Mouse (Mus musculus) lung, adult 18-20 months (tissue): Measurements from ENCODE around the gene Btbd35f5.
"Not testable (repeated sequence)": the region's sequence is repeated elsewhere in the genome, so short reads cannot be mapped to it uniquely, and the experiment has no call there.

Source experiments
- DNase-seq, 2 experiments: peaks; one replicate each; pipeline ENCODE4 v3.0.0; 2022; ENCODE audit warnings: mixed read lengths in 2 of 2

Gene Btbd35f5

DNA sequence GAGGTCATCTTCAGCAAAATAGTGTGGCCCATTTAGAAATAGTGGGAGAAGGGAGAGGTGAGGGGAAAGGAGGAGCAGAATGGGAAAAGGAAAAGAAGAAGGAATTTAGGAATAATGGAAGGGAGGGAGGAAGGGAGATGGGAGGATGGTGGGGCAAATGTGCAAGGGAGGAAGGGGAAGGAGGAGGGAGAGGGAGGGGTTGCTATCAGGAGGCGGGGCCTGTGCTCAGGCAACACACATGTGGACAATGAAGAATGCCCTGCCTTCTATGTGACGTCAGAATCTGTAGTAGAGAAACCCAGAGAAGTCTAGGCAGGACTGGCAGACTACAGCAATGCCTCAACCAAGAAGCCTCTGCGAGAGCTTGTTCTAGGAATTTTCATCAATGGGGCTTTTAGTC, at the start of gene Btbd35f5:
Gene Btbd35f5, plus strand, starts transcription at position 301 of the 400 bp plus-strand sequence.
- DNase-seq, result not testable (repeated sequence)

DNA sequence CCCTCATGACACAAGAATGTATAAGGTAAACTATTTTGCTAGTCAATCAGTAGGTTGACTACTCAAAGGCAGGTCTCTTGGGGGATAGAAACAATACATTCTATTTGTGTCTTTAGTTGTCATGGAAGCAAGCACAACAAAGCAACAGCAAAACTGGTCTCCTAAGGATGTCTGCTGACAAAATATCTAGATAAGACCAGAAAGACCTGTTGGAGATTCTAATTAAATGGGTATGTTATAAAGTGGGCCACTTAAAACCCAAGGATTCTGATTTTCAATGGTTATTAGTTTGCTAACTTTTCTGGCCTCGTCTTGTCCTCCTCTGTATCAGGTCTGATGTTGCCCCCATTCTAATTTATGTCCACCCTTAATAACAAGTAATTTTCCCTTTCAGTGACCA, 32.2 kb upstream of the Btbd35f5 start, which contains the start of gene Gm21789:
Gene Gm21789, plus strand, starts transcription at position 301 of the 400 bp plus-strand sequence.
- not testable (repeated sequence) for DNase-seq
